Mouse (Mus musculus) CH12.LX (cell line): ENCODE measurements around the gene Arrdc2. TPM values are rescaled to one million over a fixed set of nuclear protein-coding genes. Genes with fewer than 3 reads are reported as not detected.

Experiments
- DNase-seq: peaks from one replicate; pipeline ENCODE4 v3.0.0-alpha.2; 2013; ENCODE audit errors: extremely low read depth
- H3K27ac ChIP-seq: 2 replicates; pipeline ENCODE4 v1.5.1; 2012; ENCODE audit warnings: low read depth, mild to moderate bottlenecking, control low read depth, moderate library complexity; ENCODE audit not compliant: insufficient read depth
- H3K27me3 ChIP-seq: replicated peaks from 2 replicates; pipeline ENCODE3; 2012; ENCODE audit warnings: inconsistent platforms
- H3K36me3 ChIP-seq, 2 experiments: replicated peaks in 1 of 2; 2 replicates each; pipeline versions ENCODE3 to v1.6.1; 2012; ENCODE audit warnings: inconsistent platforms in 1 of 2, low read length in 1 of 2, mild to moderate bottlenecking in 1 of 2, mixed read lengths in 1 of 2, moderate library complexity in 1 of 2; ENCODE audit not compliant: control insufficient read depth in 1 of 2, insufficient read depth in 1 of 2
- H3K4me1 ChIP-seq, 2 experiments: 2 replicates each; pipeline ENCODE4 v1.6.1; 2012; ENCODE audit warnings: inconsistent platforms in 1 of 2, moderate library complexity in 1 of 2; ENCODE audit not compliant: insufficient read depth in 2 of 2, control insufficient read depth in 1 of 2
- H3K4me2 ChIP-seq: 2 replicates; pipeline ENCODE4 v1.6.1; 2012; ENCODE audit warnings: low read depth, mild to moderate bottlenecking, control low read depth; ENCODE audit not compliant: poor library complexity, insufficient read depth, severe bottlenecking
- H3K4me3 ChIP-seq, 3 experiments: fragments of 150-350 bp in 1 of 3; sonication (generic) in 1 of 3; replicated peaks in 1 of 3; 2 replicates each; pipeline versions ENCODE3 to v1.5.1; 2011 to 2012; ENCODE audit warnings: low read depth in 2 of 3, low read length in 2 of 3, mild to moderate bottlenecking in 2 of 3, moderate library complexity in 2 of 3, control low read depth in 1 of 3, improper control_type of control experiment in 1 of 3, inconsistent platforms in 1 of 3, mixed read lengths in 1 of 3; ENCODE audit not compliant: poor library complexity in 1 of 3
- H3K79me2 ChIP-seq: replicated peaks from 2 replicates; pipeline ENCODE4 v1.6.1; 2012; ENCODE audit warnings: mild to moderate bottlenecking, moderate library complexity; ENCODE audit not compliant: control insufficient read depth, poor library complexity, insufficient read depth, severe bottlenecking; ENCODE audit errors: extremely low read depth
- H3K9ac ChIP-seq: 2 replicates; pipeline ENCODE4 v1.6.1; 2012; ENCODE audit warnings: low read depth, mild to moderate bottlenecking, control low read depth, moderate library complexity; ENCODE audit not compliant: insufficient read depth
- H3K9me3 ChIP-seq: replicated peaks from 2 replicates; pipeline ENCODE3; 2012; ENCODE audit warnings: low read length, inconsistent platforms, mixed read lengths
- CHD1 ChIP-seq: IDR thresholded peaks from 2 replicates; pipeline ENCODE4 v1.6.1; 2012; ENCODE audit warnings: low read depth, low read length, improper control_type of control experiment, inconsistent platforms
- CTCF ChIP-seq, 2 experiments: IDR thresholded peaks in 1 of 2; conservative IDR thresholded peaks in 1 of 2; 2 replicates each; pipeline ENCODE4 v1.5.1; 2011 to 2012; ENCODE audit warnings: low read depth in 2 of 2, low read length in 2 of 2, improper control_type of control experiment in 1 of 2, inconsistent platforms in 1 of 2, mild to moderate bottlenecking in 1 of 2, moderate library complexity in 1 of 2
- E2F4 ChIP-seq: IDR thresholded peaks from 2 replicates; pipeline ENCODE4 v1.6.1; 2011; ENCODE audit warnings: low read depth, low read length, improper control_type of control experiment; ENCODE audit not compliant: insufficient replicate concordance
- EP300 ChIP-seq: IDR thresholded peaks from 2 replicates; pipeline ENCODE4 v1.6.1; 2011; ENCODE audit warnings: low read length, improper control_type of control experiment
- GABPA ChIP-seq: IDR thresholded peaks from 2 replicates; pipeline ENCODE4 v1.6.1; 2012; ENCODE audit warnings: low read depth, low read length, improper control_type of control experiment, inconsistent platforms; ENCODE audit not compliant: insufficient replicate concordance
- HCFC1 ChIP-seq: IDR thresholded peaks from 2 replicates; pipeline ENCODE4 v1.6.1; 2012; ENCODE audit warnings: low read depth, mild to moderate bottlenecking, inconsistent platforms, low read length, improper control_type of control experiment
- IRF4 ChIP-seq: IDR thresholded peaks from 2 replicates; pipeline ENCODE4 v1.6.1; 2014; ENCODE audit warnings: low read depth, mild to moderate bottlenecking, inconsistent platforms, low read length, improper control_type of control experiment
- JUN ChIP-seq: IDR thresholded peaks from 2 replicates; pipeline ENCODE4 v1.6.1; 2011; ENCODE audit warnings: low read depth, mild to moderate bottlenecking, low read length, improper control_type of control experiment, moderate library complexity; ENCODE audit not compliant: insufficient read depth
- MAZ ChIP-seq: IDR thresholded peaks from 2 replicates; pipeline ENCODE4 v1.6.1; 2012; ENCODE audit warnings: low read depth, mild to moderate bottlenecking, inconsistent platforms, low read length, improper control_type of control experiment, moderate library complexity
- MEF2A ChIP-seq: IDR thresholded peaks from 2 replicates; pipeline ENCODE4 v1.6.1; 2014; ENCODE audit warnings: low read depth, mild to moderate bottlenecking, inconsistent platforms, low read length, improper control_type of control experiment, borderline replicate concordance
- MYC ChIP-seq: IDR thresholded peaks from 2 replicates; pipeline ENCODE4 v1.6.1; 2011; ENCODE audit warnings: low read depth, mild to moderate bottlenecking, improper control_type of control experiment, low read length
- NELFE ChIP-seq: IDR thresholded peaks from 2 replicates; pipeline ENCODE4 v1.6.1; 2011; ENCODE audit warnings: low read depth, low read length, improper control_type of control experiment
- PAX5 ChIP-seq: IDR thresholded peaks from 2 replicates; pipeline ENCODE4 v1.6.1; 2012; ENCODE audit warnings: low read length, inconsistent platforms, mixed read lengths
- RCOR1 ChIP-seq: conservative IDR thresholded peaks from 2 replicates; pipeline ENCODE4 v1.6.1; 2012; ENCODE audit warnings: low read depth, mild to moderate bottlenecking, inconsistent platforms, low read length, improper control_type of control experiment
- SIN3A ChIP-seq: IDR thresholded peaks from 2 replicates; pipeline ENCODE4 v1.6.1; 2012; ENCODE audit warnings: low read length, improper control_type of control experiment, inconsistent platforms
- SMC3 ChIP-seq: IDR thresholded peaks from 2 replicates; pipeline ENCODE4 v1.6.1; 2011; ENCODE audit warnings: low read depth, low read length, improper control_type of control experiment
- TBP ChIP-seq: conservative IDR thresholded peaks from 2 replicates; pipeline ENCODE4 v1.6.1; 2011; ENCODE audit warnings: low read depth, low read length, improper control_type of control experiment
- UBTF ChIP-seq: IDR thresholded peaks from 2 replicates; pipeline ENCODE4 v1.6.1; 2012; ENCODE audit warnings: low read depth, mild to moderate bottlenecking, inconsistent platforms, low read length, improper control_type of control experiment, moderate library complexity
- USF2 ChIP-seq: conservative IDR thresholded peaks from 2 replicates; pipeline ENCODE4 v1.6.1; 2011; ENCODE audit warnings: low read depth, low read length, improper control_type of control experiment
- ZNF384 ChIP-seq: IDR thresholded peaks from 2 replicates; pipeline ENCODE4 v1.6.1; 2012; ENCODE audit warnings: low read depth, low read length, improper control_type of control experiment, inconsistent platforms
- dilution Hi-C: fragments of 300-500 bp; cut with MboI; formaldehyde crosslinking; loops from 2 replicates; pipeline ENCODE4 v1.14.3; 2020; ENCODE audit warnings: low sequenced_read_pairs; ENCODE audit not compliant: extremely low pct_unique_long_range_greater_than_20kb, extremely low pct_ligation_motif_present
- in situ Hi-C: fragments of 300-500 bp; cut with MboI; formaldehyde crosslinking; loops from 3 replicates; pipeline ENCODE4 v1.14.3; 2019; ENCODE audit warnings: low sequenced_read_pairs, low pct_ligation_motif_present, low pct_unique_long_range_greater_than_20kb, mixed read lengths
- polyA plus RNA-seq: library from polyadenylated mRNA; unstranded; fragments of >175 nt; gene quantifications from 2 replicates; pipeline ENCODE4 v1.2.1, GENCODE M21; 2012; ENCODE audit warnings: low read depth; ENCODE audit not compliant: insufficient read length
- total RNA-seq, 2 experiments: library from RNA; depleted of rRNA; stranded (reverse); fragments of 300-350 nt in 1 of 2; fragments of >200 nt in 1 of 2; gene quantifications; 2 replicates each; pipeline ENCODE4 v1.2.3; 2012 to 2014

Gene Arrdc2
- total and polyA plus RNA-seq, 3 experiments = 5.6 to 8.0 (median 6.1) TPM

- Histone ChIP-seq H3K36me3 (peaks cover 6 to 19% of the 10 kb centered on the region in 2 experiments), H3K27ac (no peak overlapping the region), H3K79me2 (no peaks in the 10 kb centered on the region), H3K9ac (no peak overlapping the region), H3K4me3 (no peak overlapping the region), H3K27me3 (no peaks in the 10 kb centered on the region), H3K4me1 (peaks cover 13 to 21% of the 10 kb centered on the region in 2 experiments), H3K4me2 (no peak overlapping the region), H3K9me3 (peaks cover 3% of the 10 kb centered on the region)
- no peak for DNase-seq
- in situ Hi-C loops = no loop called here
- TF ChIP-seq RCOR1 (no peak), MEF2A (no peak), CHD1 (no peak), EP300 (no peak), UBTF (no peak), SIN3A (no peak), ZNF384 (no peak), MAZ (no peak), IRF4 (no peak), GABPA (no peak)
- dilution Hi-C loops = no loop called here
Observed at GRCm38 (mm10) chr8:70831517-70831916, 8.0 kb downstream of the Arrdc2 start.

GRCm38 (mm10) chr8:70827796-70828195, 11.7 kb downstream of the Arrdc2 start:
- no peaks in the 10 kb centered on the region for H3K79me2 ChIP-seq
- in situ Hi-C loops (no loop called here), dilution Hi-C loops (no loop called here)
- no peak for TF ChIP-seq USF2
- TF ChIP-seq HCFC1 = no peak
- TF ChIP-seq JUN = no peak
- no peak for TF ChIP-seq MEF2A
- no peak for TF ChIP-seq NELFE
- peaks cover 2 to 5% of the 10 kb centered on the region in 2 experiments; a peak in 3 of 4 replicates for H3K4me1 ChIP-seq
- no peak overlapping the region for H3K4me2 ChIP-seq
- H3K36me3 ChIP-seq = no peaks in the 10 kb centered on the region
- H3K9me3 ChIP-seq = peaks cover 3% of the 10 kb centered on the region
- H3K27me3 ChIP-seq = no peaks in the 10 kb centered on the region
- H3K9ac ChIP-seq = no peak overlapping the region
- DNase-seq = no peak
- no peak overlapping the region for H3K4me3 ChIP-seq
- no peak overlapping the region for H3K27ac ChIP-seq

DNA sequence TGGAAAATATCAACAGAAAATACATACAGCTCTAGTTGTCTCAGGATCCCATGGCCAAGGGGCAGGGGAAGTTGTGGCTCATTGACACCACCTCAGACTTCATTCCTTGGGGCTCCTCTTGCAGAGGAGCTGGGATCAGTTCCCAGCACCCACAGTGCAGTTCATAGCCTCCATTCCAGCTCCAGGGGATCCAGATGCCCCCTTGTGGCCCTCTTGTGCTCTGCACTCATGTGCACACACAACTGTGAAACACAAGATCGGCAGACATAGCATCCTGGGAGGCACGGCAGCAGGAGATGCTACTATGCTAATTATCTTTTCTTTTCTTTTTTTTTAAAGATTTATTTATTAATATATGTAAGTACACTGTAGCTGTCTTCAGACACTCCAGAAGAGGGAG, 12.5 kb downstream of the Arrdc2 start:
- Histone ChIP-seq H3K9me3 (peaks cover 3% of the 10 kb centered on the region), H3K27me3 (no peaks in the 10 kb centered on the region), H3K79me2 (no peaks in the 10 kb centered on the region), H3K27ac (no peak overlapping the region), H3K4me1 (no peaks in the 10 kb centered on the region), H3K36me3 (peaks cover 0 to 3% of the 10 kb centered on the region in 2 experiments), H3K4me2 (no peak overlapping the region), H3K9ac (no peak overlapping the region), H3K4me3 (no peak overlapping the region)
- in situ Hi-C loops (no loop called here), dilution Hi-C loops (no loop called here)
- TF ChIP-seq PAX5 (no peak), MYC (no peak), TBP (no peak), CTCF (conservative IDR thresholded peaks at IDR 0.05 in 1 of 2, IDR thresholded peaks at IDR 0.05 in 1 of 2; ENCODE audit: low read depth in 2 of 2, low read length in 2 of 2) (peak in 1 of 2 experiments; percentile 48; a peak in 2 of 4 replicates), SMC3 (peak; percentile 26; the same call in 1 of the 2 replicates), E2F4 (no peak)
- DNase-seq = no peak
